25 mouse cellular contexts compared by ENCODE assay signal in the genomic region with DNA sequence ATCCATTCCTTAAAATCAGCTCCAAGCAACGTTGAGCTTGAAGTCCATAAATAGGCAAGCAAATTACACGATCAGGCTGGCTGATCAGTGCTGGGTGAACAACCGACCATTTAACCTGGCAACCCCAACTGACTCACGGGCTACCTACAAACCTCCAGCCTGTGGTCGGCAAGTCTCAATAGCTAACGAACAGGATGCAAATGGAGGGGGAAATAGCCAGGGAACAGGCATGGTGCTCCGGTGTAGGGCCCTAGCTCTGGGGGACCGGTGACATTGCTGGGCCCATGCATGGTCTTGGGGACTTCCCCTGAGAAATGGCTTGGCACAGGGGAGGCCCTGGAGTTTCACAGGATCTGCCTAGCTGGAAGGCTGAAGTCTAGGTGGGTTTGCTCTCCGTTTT. TPM values are rescaled to one million over a fixed set of nuclear protein-coding genes. Genes with fewer than 3 reads are reported as not detected.
A peak's percentile ranks its signal among the peaks of the same experiment; 100 is the strongest.
DNase-seq lines count a peak whose midpoint lies in the region; ATAC-seq and TF ChIP-seq lines count a peak whose summit lies in the region.
"Had no signal": no experiment of that assay in that cellular context is flagged by ENCODE, and none has a peak within 500 bp of the region (broad histone marks: within the 10 kb centered on the region; RNA-seq: fewer than 3 reads in every experiment).

No protein-coding gene starts in this region.

- no peak for TF ChIP-seq POLR2A in kidney, adult 2 months (IDR thresholded peaks at IDR 0.05; ENCODE audit: low read depth, low read length)
- TF ChIP-seq POLR2A in CH12.LX (IDR thresholded peaks at IDR 0.05; ENCODE audit: low read depth, low read length): 0 out of 2 replicates have a peak, but pooled peaks have one; percentile 29
- no peak for TF ChIP-seq POLR2A in bone marrow macrophage, adult 2 months (IDR thresholded peaks at IDR 0.05; ENCODE audit: borderline replicate concordance, low read depth, low read length)

- no peak overlapping the region for H3K4me2 ChIP-seq in kidney, embryonic 14.5 days (replicated peaks; ENCODE audit: low read depth, low read length)
- peak overlapping the region; percentile 70; the same call in 1 of the 2 replicates for H3K4me2 ChIP-seq in CH12.LX (ENCODE audit: insufficient read depth, low read depth, poor library complexity, severe bottlenecking)
- no peak overlapping the region for H3K4me2 ChIP-seq in liver, embryonic 15.5 days
- H3K4me2 ChIP-seq: heart, embryonic 13.5 days; midbrain, embryonic 15.5 days; neural tube, embryonic 12.5 days had no signal

- no peak overlapping the region for H3K9ac ChIP-seq in kidney, embryonic 14.5 days (ENCODE audit: low read depth, low read length)
- peak overlapping the region; percentile 21 for H3K9ac ChIP-seq in CH12.LX (ENCODE audit: insufficient read depth, low read depth)
- 0 out of 2 replicates have a peak overlapping the region, but pooled peaks have one; percentile 9 for H3K9ac ChIP-seq in liver, embryonic 15.5 days
- H3K9ac ChIP-seq: heart, embryonic 13.5 days; liver, embryonic 14.5 days; midbrain, embryonic 15.5 days; neural tube, embryonic 12.5 days had no signal

- TF ChIP-seq EP300 in CH12.LX (IDR thresholded peaks at IDR 0.05; ENCODE audit: low read length): no peak

- in situ Hi-C loops in CH12.LX (cut with MboI; ENCODE audit: low pct_ligation_motif_present, low pct_unique_long_range_greater_than_20kb, low sequenced_read_pairs): loop anchor here (10.0 kb wide), 1 partner anchor 47 kb away; no protein-coding TSS in a partner anchor

- TF ChIP-seq CTCF in kidney, adult 2 months (conservative IDR thresholded peaks at IDR 0.05; ENCODE audit: insufficient read depth, insufficient read length, low read depth, low read length): no peak
- no peak for TF ChIP-seq CTCF in CH12.LX (conservative IDR thresholded peaks at IDR 0.05 in 1 of 2, IDR thresholded peaks at IDR 0.05 in 1 of 2; ENCODE audit: low read depth in 2 of 2, low read length in 2 of 2)
- no peak for TF ChIP-seq CTCF in bone marrow macrophage, adult 2 months (IDR thresholded peaks at IDR 0.05; ENCODE audit: low read depth, low read length)

- ATAC-seq in kidney, embryonic 14.5 days (ENCODE audit: low FRiP score, low TSS enrichment): no peak
- ATAC-seq in liver, embryonic 15.5 days (ENCODE audit: insufficient read depth): no peak
- ATAC-seq: forebrain, embryonic 14.5 days; hindbrain, embryonic 16.5 days; midbrain, embryonic 15.5 days had no signal

- no peak overlapping the region for H3K4me3 ChIP-seq in kidney, adult 2 months (ENCODE audit: insufficient read depth, low read depth, low read length)
- H3K4me3 ChIP-seq in kidney, embryonic 14.5 days (ENCODE audit: low read length): no peak overlapping the region
- H3K4me3 ChIP-seq in CH12.LX (replicated peaks in 1 of 3; ENCODE audit: low read depth in 2 of 3, low read length in 2 of 3, poor library complexity in 1 of 3): no peak overlapping the region
- H3K4me3 ChIP-seq in bone marrow macrophage, adult 2 months (ENCODE audit: insufficient read depth, low read length): no peak overlapping the region
- no peak overlapping the region for H3K4me3 ChIP-seq in liver, embryonic 15.5 days (replicated peaks)
- H3K4me3 ChIP-seq: heart, adult 2 months; heart, embryonic 13.5 days; midbrain, embryonic 10.5 days; midbrain, embryonic 15.5 days; neural tube, embryonic 12.5 days had no signal

- H3K27me3 ChIP-seq in kidney, adult 2 months (replicated peaks; ENCODE audit: control insufficient read depth, insufficient read depth, low read length): no peaks in the 10 kb centered on the region
- H3K27me3 ChIP-seq in kidney, embryonic 14.5 days (ENCODE audit: control insufficient read depth, insufficient read depth, low read length): no peaks in the 10 kb centered on the region
- no peaks in the 10 kb centered on the region for H3K27me3 ChIP-seq in CH12.LX (replicated peaks)
- no peaks in the 10 kb centered on the region for H3K27me3 ChIP-seq in liver, embryonic 15.5 days
- H3K27me3 ChIP-seq: midbrain, embryonic 15.5 days; neural tube, embryonic 12.5 days had no signal

- H3K4me1 ChIP-seq in kidney, adult 2 months (ENCODE audit: control insufficient read depth, insufficient read depth, low read length): peaks cover 29% of the 10 kb centered on the region
- no peaks in the 10 kb centered on the region; the same call in 1 of the 2 replicates for H3K4me1 ChIP-seq in kidney, embryonic 14.5 days (ENCODE audit: control insufficient read depth, insufficient read depth, low read length)
- H3K4me1 ChIP-seq in CH12.LX (ENCODE audit: control insufficient read depth in 1 of 2, insufficient read depth in 2 of 2): peaks cover 62 to 92% of the 10 kb centered on the region in 2 experiments
- peaks cover 91% of the 10 kb centered on the region for H3K4me1 ChIP-seq in bone marrow macrophage, adult 2 months (ENCODE audit: control insufficient read depth, insufficient read depth, low read length)
- H3K4me1 ChIP-seq in liver, embryonic 15.5 days (replicated peaks): peaks cover 100% of the 10 kb centered on the region
- H3K4me1 ChIP-seq: midbrain, embryonic 15.5 days had no signal

- H3K79me2 ChIP-seq in CH12.LX (replicated peaks; ENCODE audit: control insufficient read depth, extremely low read depth, insufficient read depth, poor library complexity, severe bottlenecking): peaks cover 31% of the 10 kb centered on the region

- H3K9me3 ChIP-seq in kidney, embryonic 14.5 days (ENCODE audit: control insufficient read depth, low read length): no peaks in the 10 kb centered on the region
- H3K9me3 ChIP-seq in CH12.LX (replicated peaks; ENCODE audit: low read length): peaks cover 2% of the 10 kb centered on the region
- no peaks in the 10 kb centered on the region for H3K9me3 ChIP-seq in liver, embryonic 15.5 days (replicated peaks)
- H3K9me3 ChIP-seq: heart, embryonic 13.5 days; midbrain, embryonic 10.5 days; midbrain, embryonic 15.5 days; neural tube, embryonic 12.5 days had no signal

- 70% methylated on average over 9 of the region's 9 CpGs for WGBS in kidney, adult 2 months
- 82% methylated on average over 9 of the region's 9 CpGs for WGBS in kidney, embryonic 14.5 days
- 48% methylated on average over 9 of the region's 9 CpGs for WGBS in liver, embryonic 15.5 days (ENCODE audit: insufficient replicate concordance)

- no peak for DNase-seq in kidney, adult 2 months
- no peak for DNase-seq in CH12.LX (ENCODE audit: extremely low read depth)
- no peak for DNase-seq in adrenal gland, adult 8-10 months
- DNase-seq in spleen, postnatal 14 days (ENCODE audit: low spot score in 2 of 2): no peak
- no peak for DNase-seq in embryo, embryonic 11 days
- DNase-seq: adrenal gland, postnatal 10 days; cerebellum, adult 2 months; cerebellum, postnatal 14 days; gastrocnemius, postnatal 36 days; heart, adult 2 months; heart, postnatal 14 days; layer of hippocampus, adult 9-11 months; right cerebral cortex, adult 18-20 months; right cerebral cortex, postnatal 4 days; thymus, postnatal 4 days had no signal

- TF ChIP-seq RAD21 in CH12.LX (IDR thresholded peaks at IDR 0.05; ENCODE audit: low read depth, low read length): no peak

- H3K27ac ChIP-seq in kidney, adult 2 months (ENCODE audit: insufficient read depth, low read depth, low read length): peak overlapping the region; percentile 63; the same call in 1 of the 2 replicates
- H3K27ac ChIP-seq in kidney, embryonic 14.5 days (ENCODE audit: low read depth, low read length): no peak overlapping the region
- H3K27ac ChIP-seq in CH12.LX (ENCODE audit: insufficient read depth, low read depth): peak overlapping the region; percentile 86
- peak overlapping the region; percentile 78 for H3K27ac ChIP-seq in bone marrow macrophage, adult 2 months (ENCODE audit: insufficient read depth, low read depth, low read length)
- H3K27ac ChIP-seq in liver, embryonic 15.5 days (replicated peaks): no peak overlapping the region
- H3K27ac ChIP-seq: heart, adult 2 months; heart, embryonic 13.5 days; liver, embryonic 14.5 days; midbrain, embryonic 10.5 days; midbrain, embryonic 15.5 days; neural tube, embryonic 12.5 days had no signal

- no peaks in the 10 kb centered on the region for H3K36me3 ChIP-seq in kidney, adult 2 months (ENCODE audit: control insufficient read depth, insufficient read depth, low read length)
- H3K36me3 ChIP-seq in kidney, embryonic 14.5 days (ENCODE audit: control insufficient read depth, insufficient read depth, low read length): no peaks in the 10 kb centered on the region
- H3K36me3 ChIP-seq in CH12.LX (replicated peaks in 1 of 2; ENCODE audit: control insufficient read depth in 1 of 2, insufficient read depth in 1 of 2, low read length in 1 of 2): peaks cover 0 to 10% of the 10 kb centered on the region in 2 experiments
- no peaks in the 10 kb centered on the region for H3K36me3 ChIP-seq in liver, embryonic 15.5 days (replicated peaks)
- H3K36me3 ChIP-seq: heart, embryonic 13.5 days; midbrain, embryonic 10.5 days; midbrain, embryonic 15.5 days; neural tube, embryonic 12.5 days had no signal

- dilution Hi-C loops in CH12.LX (cut with MboI; ENCODE audit: extremely low pct_ligation_motif_present, extremely low pct_unique_long_range_greater_than_20kb, low sequenced_read_pairs): no loop called here

TF ChIP-seq in CH12.LX, 34 proteins besides CTCF, POLR2A, EP300 and RAD21 (continues in another document):
- TF ChIP-seq USF1 (IDR thresholded peaks at IDR 0.05; ENCODE audit: low read depth, low read length) (no peak), SIN3A (IDR thresholded peaks at IDR 0.05; ENCODE audit: low read length) (peak; percentile 64; the same call in 1 of the 2 replicates), IRF4 (IDR thresholded peaks at IDR 0.05; ENCODE audit: low read depth, low read length) (peak; percentile 10; the same call in 1 of the 2 replicates)

RNA-seq across cellular contexts. Expression of a gene that starts 8.3 kb away (rescaled TPM):
- 2.7 and 3.1 TPM in 2 replicates for polyA plus RNA-seq in kidney, adult 2 months (2012; rRNA removed)
- polyA plus RNA-seq in kidney, embryonic 14.5 days (2014; fragmentation: Nextera tagmentation; extraction: Ambion mirVana): 0.24 and 0.51 TPM in 2 replicates
- total RNA-seq in CH12.LX (2012; rRNA removed) (16.6 and 18.7 TPM in 2 replicates), CH12.LX (2014; rRNA removed) (5.3 and 5.5 TPM in 2 replicates)
- polyA plus RNA-seq in CH12.LX (2012; ENCODE audit: insufficient read length, low read depth): 7.3 and 7.5 TPM in 2 replicates
- 13.4 and 18.2 TPM in 2 replicates for polyA plus RNA-seq in bone marrow macrophage, adult 2 months (2012; ENCODE audit: insufficient read depth, insufficient read length, missing spikeins)
- polyA plus RNA-seq in liver, embryonic 15.5 days (2015; fragmentation: Nextera tagmentation; extraction: Ambion mirVana): 2.9 and 3.0 TPM in 2 replicates
- 10 to 100 TPM; 12.0 to 20.8 (median 16.8) TPM for total RNA-seq in adrenal gland, adult 8-10 months (2022)

RNA-seq across cellular contexts. Expression of a gene that starts 31.2 kb away (rescaled TPM):
- polyA plus RNA-seq in kidney, adult 2 months (2012; rRNA removed): 138 and 139 TPM in 2 replicates
- polyA plus RNA-seq in kidney, embryonic 14.5 days (2014; fragmentation: Nextera tagmentation; extraction: Ambion mirVana): 161 and 195 TPM in 2 replicates
- total RNA-seq in CH12.LX (2012; rRNA removed) (38.5 and 51.6 TPM in 2 replicates), CH12.LX (2014; rRNA removed) (72.8 and 79.5 TPM in 2 replicates)
- 112 and 123 TPM in 2 replicates for polyA plus RNA-seq in CH12.LX (2012; ENCODE audit: insufficient read length, low read depth)
- 22.5 and 31.6 TPM in 2 replicates for polyA plus RNA-seq in bone marrow macrophage, adult 2 months (2012; ENCODE audit: insufficient read depth, insufficient read length, missing spikeins)
- polyA plus RNA-seq in liver, embryonic 15.5 days (2015; fragmentation: Nextera tagmentation; extraction: Ambion mirVana): 496 and 514 TPM in 2 replicates
- total RNA-seq in adrenal gland, adult 8-10 months (2022): 100 to 1,000 TPM; 132 to 279 (median 202) TPM

Comparison
In these comparisons a context has a peak if more than half of its experiments do, and no peak if none do; other contexts are left out.
1. H3K27ac ChIP-seq: peak in kidney, adult 2 months (single experiment), CH12.LX (single experiment) and bone marrow macrophage, adult 2 months (single experiment); none in kidney, embryonic 14.5 days (single experiment) and liver, embryonic 15.5 days (single experiment).